Mouse (Mus musculus) MEL (cell line): Measurements from ENCODE around the gene Aqr. TPM values are rescaled to one million over a fixed set of nuclear protein-coding genes. Genes with fewer than 3 reads are reported as not detected.

ENCODE experiments used
- DNase-seq: peaks from one replicate; pipeline ENCODE4 v3.0.0; 2011; ENCODE audit warnings: low read depth, low spot score
- H3K27ac ChIP-seq: 2 replicates; pipeline ENCODE4 v1.5.1; 2012; ENCODE audit warnings: low read depth, mild to moderate bottlenecking, control low read depth, low read length, moderate library complexity; ENCODE audit not compliant: control insufficient read depth
- H3K27me3 ChIP-seq, 2 experiments: fragments of 150-350 bp in 1 of 2; sonication (generic) in 1 of 2; 2 replicates each; pipeline ENCODE4 v1.6.1; 2012; ENCODE audit warnings: low read length in 2 of 2, mild to moderate bottlenecking in 2 of 2, improper control_type of control experiment in 1 of 2, moderate library complexity in 1 of 2; ENCODE audit not compliant: insufficient read depth in 2 of 2, control insufficient read depth in 1 of 2
- H3K36me3 ChIP-seq, 2 experiments: 2 replicates each; pipeline ENCODE4 v1.6.1; 2012 to 2014; ENCODE audit warnings: low read length in 2 of 2, improper control_type of control experiment in 1 of 2, inconsistent platforms in 1 of 2, mild to moderate bottlenecking in 1 of 2; ENCODE audit not compliant: insufficient read depth in 2 of 2, control insufficient read depth in 1 of 2
- H3K4me1 ChIP-seq, 2 experiments: fragments of 150-350 bp in 1 of 2; sonication (generic) in 1 of 2; 2 replicates each; pipeline ENCODE4 v1.6.1; 2012; ENCODE audit warnings: low read length in 2 of 2, improper control_type of control experiment in 1 of 2, mild to moderate bottlenecking in 1 of 2; ENCODE audit not compliant: insufficient read depth in 2 of 2, control insufficient read depth in 1 of 2
- H3K4me3 ChIP-seq, 2 experiments: fragments of 150-350 bp in 1 of 2; sonication (generic) in 1 of 2; 2 replicates each; pipeline ENCODE4 v1.5.1; 2012; ENCODE audit warnings: low read depth in 2 of 2, low read length in 2 of 2, mild to moderate bottlenecking in 2 of 2, moderate library complexity in 2 of 2, control low read depth in 1 of 2, improper control_type of control experiment in 1 of 2; ENCODE audit not compliant: control insufficient read depth in 1 of 2, insufficient read depth in 1 of 2
- H3K79me2 ChIP-seq: 2 replicates; pipeline ENCODE4 v1.6.1; 2012; ENCODE audit warnings: mild to moderate bottlenecking, low read length, moderate library complexity; ENCODE audit not compliant: control insufficient read depth, poor library complexity, insufficient read depth
- H3K9ac ChIP-seq: 2 replicates; pipeline ENCODE4 v1.6.1; 2012; ENCODE audit warnings: low read depth, mild to moderate bottlenecking, control low read depth, low read length, moderate library complexity; ENCODE audit not compliant: control insufficient read depth, poor library complexity, severe bottlenecking
- H3K9me3 ChIP-seq: fragments of 150-350 bp; sonication (generic); replicated peaks from 2 replicates; pipeline ENCODE4 v1.6.1; 2012; ENCODE audit warnings: mild to moderate bottlenecking, low read length, improper control_type of control experiment, moderate library complexity; ENCODE audit not compliant: insufficient read depth
- CHD1 ChIP-seq: IDR thresholded peaks from 2 replicates; pipeline ENCODE4 v1.6.1; 2012; ENCODE audit warnings: low read depth, mild to moderate bottlenecking, inconsistent platforms, low read length, improper control_type of control experiment
- CTCF ChIP-seq, 3 experiments: IDR thresholded peaks in 2 of 3; conservative IDR thresholded peaks in 1 of 3; 2 replicates each; pipeline ENCODE4 v1.5.1; 2011 to 2012; ENCODE audit warnings: low read length in 3 of 3, low read depth in 2 of 3, mild to moderate bottlenecking in 2 of 3, improper control_type of control experiment in 1 of 3, inconsistent platforms in 1 of 3, mixed read lengths in 1 of 3, moderate library complexity in 1 of 3; ENCODE audit not compliant: control insufficient read depth in 1 of 3, insufficient read depth in 1 of 3, poor library complexity in 1 of 3, severe bottlenecking in 1 of 3
- E2F4 ChIP-seq: IDR thresholded peaks from 2 replicates; pipeline ENCODE4 v1.6.1; 2011; ENCODE audit warnings: low read depth, low read length, improper control_type of control experiment, borderline replicate concordance
- ELF1 ChIP-seq: IDR thresholded peaks from 2 replicates; pipeline ENCODE4 v1.6.1; 2014; ENCODE audit warnings: low read depth, mild to moderate bottlenecking, inconsistent platforms, low read length, improper control_type of control experiment, moderate library complexity
- EP300 ChIP-seq, 2 experiments: IDR thresholded peaks; 2 replicates each; pipeline ENCODE4 v1.6.1; 2011; ENCODE audit warnings: improper control_type of control experiment in 2 of 2, low read length in 2 of 2, low read depth in 1 of 2, mild to moderate bottlenecking in 1 of 2
- HCFC1 ChIP-seq: IDR thresholded peaks from 2 replicates; pipeline ENCODE4 v1.6.1; 2012; ENCODE audit warnings: low read depth, mild to moderate bottlenecking, inconsistent platforms, low read length, improper control_type of control experiment, moderate library complexity
- KAT2A ChIP-seq: conservative IDR thresholded peaks from 2 replicates; pipeline ENCODE4 v1.6.1; 2012; ENCODE audit warnings: low read depth, low read length, improper control_type of control experiment, inconsistent platforms
- MAFK ChIP-seq: IDR thresholded peaks from 2 replicates; pipeline ENCODE4 v1.6.1; 2011; ENCODE audit warnings: low read depth, mild to moderate bottlenecking, low read length, improper control_type of control experiment, borderline replicate concordance
- MAX ChIP-seq: IDR thresholded peaks from 2 replicates; pipeline ENCODE4 v1.6.1; 2011; ENCODE audit warnings: low read length, improper control_type of control experiment
- MAZ ChIP-seq: IDR thresholded peaks from 2 replicates; pipeline ENCODE4 v1.6.1; 2012; ENCODE audit warnings: low read depth, mild to moderate bottlenecking, inconsistent platforms, low read length, improper control_type of control experiment
- MEF2A ChIP-seq: IDR thresholded peaks from 2 replicates; pipeline ENCODE4 v1.6.1; 2014; ENCODE audit warnings: low read depth, mild to moderate bottlenecking, inconsistent platforms, low read length, improper control_type of control experiment; ENCODE audit not compliant: poor library complexity, insufficient replicate concordance, severe bottlenecking; ENCODE audit errors: extremely low read depth
- MYB ChIP-seq: IDR thresholded peaks from 2 replicates; pipeline ENCODE4 v1.6.1; 2011; ENCODE audit warnings: mild to moderate bottlenecking, low read depth, low read length, improper control_type of control experiment
- MYC ChIP-seq: IDR thresholded peaks from 2 replicates; pipeline ENCODE4 v1.6.1; 2011; ENCODE audit warnings: low read depth, mild to moderate bottlenecking, low read length, improper control_type of control experiment, moderate library complexity
- NELFE ChIP-seq: IDR thresholded peaks from 2 replicates; pipeline ENCODE4 v1.6.1; 2011; ENCODE audit warnings: low read depth, low read length, improper control_type of control experiment
- POLR2AphosphoS5 ChIP-seq: IDR thresholded peaks from 2 replicates; pipeline ENCODE4 v1.6.1; 2012; ENCODE audit warnings: low read depth, borderline replicate concordance, mild to moderate bottlenecking, inconsistent platforms, low read length, moderate library complexity, mixed read lengths
- SIN3A ChIP-seq: IDR thresholded peaks from 2 replicates; pipeline ENCODE4 v1.6.1; 2012; ENCODE audit warnings: low read length, improper control_type of control experiment, inconsistent platforms
- SMC3 ChIP-seq: IDR thresholded peaks from 2 replicates; pipeline ENCODE4 v1.6.1; 2011; ENCODE audit warnings: low read depth, low read length, improper control_type of control experiment
- TAL1 ChIP-seq: IDR thresholded peaks from 2 replicates; pipeline ENCODE4 v1.6.1; 2012; ENCODE audit warnings: mild to moderate bottlenecking, inconsistent platforms, low read length, moderate library complexity, mixed read lengths
- TBP ChIP-seq: IDR thresholded peaks from 2 replicates; pipeline ENCODE4 v1.8.0; 2011; ENCODE audit warnings: low read depth, low read length, improper control_type of control experiment
- TCF12 ChIP-seq: IDR thresholded peaks from 2 replicates; pipeline ENCODE4 v1.6.1; 2014; ENCODE audit warnings: low read depth, mild to moderate bottlenecking, inconsistent platforms, low read length, improper control_type of control experiment, moderate library complexity
- ZMIZ1 ChIP-seq: IDR thresholded peaks from 2 replicates; pipeline ENCODE4 v1.6.1; 2012; ENCODE audit warnings: low read depth, mild to moderate bottlenecking, inconsistent platforms, low read length, improper control_type of control experiment, moderate library complexity
- polyA plus RNA-seq, 2 experiments: library from polyadenylated mRNA; stranded (reverse) in 1 of 2; unstranded in 1 of 2; fragments of >175 nt in 1 of 2; fragments of >200 nt in 1 of 2; gene quantifications; 2 replicates each; pipeline versions ENCODE4 v1.2.1 to v1.2.4; 2012; ENCODE audit warnings: low replicate concordance in 2 of 2, low read depth in 1 of 2; ENCODE audit not compliant: insufficient read length in 2 of 2, insufficient read depth in 1 of 2, missing spikeins in 1 of 2
- total RNA-seq: library from RNA; depleted of rRNA; stranded (reverse); fragments of 300-350 nt; gene quantifications from 2 replicates; pipeline ENCODE4 v1.2.3, GENCODE M21; 2012

Gene Aqr
- total and polyA plus RNA-seq, 3 experiments: 45.9 to 143 (median 69.1) TPM

- TF ChIP-seq E2F4 (no peak), NELFE (peak; percentile 96), POLR2AphosphoS5 (no peak), MEF2A (no peak), MAFK (no peak), TAL1 (no peak), MYB (no peak), TBP (peak; percentile 69; the same call in 1 of the 2 replicates), MAZ (no peak), HCFC1 (peak; percentile 87), SIN3A (peak; percentile 68), EP300 (IDR thresholded peaks at IDR 0.05; ENCODE audit: low read depth in 1 of 2, low read length in 2 of 2) (no peak)
These were observed 12.0 kb downstream of the Aqr start (continued) for GRCm38 (mm10) chr2:114174651-114175484.

GRCm38 (mm10) chr2:114173248-114173647, 13.6 kb downstream of the Aqr start:
- Histone ChIP-seq H3K9ac (no peak overlapping the region), H3K36me3 (peaks cover 5 to 12% of the 10 kb centered on the region in 2 experiments), H3K27ac (no peak overlapping the region), H3K4me3 (no peak overlapping the region), H3K9me3 (no peaks in the 10 kb centered on the region), H3K27me3 (no peaks in the 10 kb centered on the region; a peak in 1 of 4 replicates), H3K79me2 (peaks cover 26% of the 10 kb centered on the region), H3K4me1 (peaks cover 5 to 7% of the 10 kb centered on the region in 2 experiments; a peak in 3 of 4 replicates)
- DNase-seq: no peak
- no peak for TF ChIP-seq TCF12
- TF ChIP-seq KAT2A: no peak
- TF ChIP-seq CHD1: no peak
- TF ChIP-seq SMC3: no peak
- TF ChIP-seq CTCF (IDR thresholded peaks at IDR 0.05 in 2 of 3, conservative IDR thresholded peaks at IDR 0.05 in 1 of 3; ENCODE audit: control insufficient read depth in 1 of 3, insufficient read depth in 1 of 3, low read depth in 2 of 3, low read length in 3 of 3, poor library complexity in 1 of 3, severe bottlenecking in 1 of 3): no peak
- TF ChIP-seq MAX: no peak
- no peak for TF ChIP-seq MYC
- no peak for TF ChIP-seq ZMIZ1
- TF ChIP-seq ELF1: no peak
